Mouse (Mus musculus) hindbrain, embryonic 16.5 days (tissue): ENCODE measurements around the gene Actg2. TPM values are rescaled to one million over a fixed set of nuclear protein-coding genes. Genes with fewer than 3 reads are reported as not detected.

ENCODE experiments used
- ATAC-seq: fragments of 200-750 bp; cut with Nextera tagmentation; 2 replicates; pipeline ENCODE4 v1.8.0; 2017; ENCODE audit warnings: moderate TSS enrichment, moderate library complexity
- H3K27ac ChIP-seq: fragments of 300-500 bp; sonication (generic); 2 replicates; pipeline ENCODE4 v1.5.1; 2014; ENCODE audit warnings: low read depth, mild to moderate bottlenecking, control low read depth, low read length, moderate library complexity
- H3K27me3 ChIP-seq: fragments of 300-500 bp; sonication (generic); replicated peaks from 2 replicates; pipeline ENCODE4 v1.6.1; 2014; ENCODE audit warnings: low read length; ENCODE audit not compliant: control insufficient read depth, insufficient read depth
- H3K36me3 ChIP-seq: fragments of 300-500 bp; sonication (generic); 2 replicates; pipeline ENCODE4 v1.6.1; 2014; ENCODE audit warnings: mild to moderate bottlenecking, low read length, moderate library complexity, mixed read lengths; ENCODE audit not compliant: control insufficient read depth, insufficient read depth
- H3K4me1 ChIP-seq: fragments of 300-500 bp; sonication (generic); 2 replicates; pipeline ENCODE4 v1.6.1; 2014; ENCODE audit warnings: low read depth, low read length; ENCODE audit not compliant: control insufficient read depth, insufficient read depth
- H3K4me2 ChIP-seq: fragments of 300-500 bp; sonication (generic); 2 replicates; pipeline ENCODE4 v1.6.1; 2014; ENCODE audit warnings: mild to moderate bottlenecking, low read length, control low read depth, moderate library complexity
- H3K4me3 ChIP-seq: fragments of 300-500 bp; sonication (generic); 2 replicates; pipeline ENCODE4 v1.5.1; 2014; ENCODE audit warnings: mild to moderate bottlenecking, low read length, control low read depth, moderate library complexity
- H3K9ac ChIP-seq: fragments of 300-500 bp; sonication (generic); 2 replicates; pipeline ENCODE4 v1.6.1; 2014; ENCODE audit warnings: low read depth, mild to moderate bottlenecking, control low read depth, low read length, moderate library complexity
- H3K9me3 ChIP-seq: fragments of 300-500 bp; sonication (generic); 2 replicates; pipeline ENCODE4 v1.6.1; 2014; ENCODE audit warnings: mild to moderate bottlenecking, low read length, moderate library complexity; ENCODE audit not compliant: control insufficient read depth
- WGBS: fragments of 180-500 bp; shearing (Covaris S2); extraction: QIAGEN DNeasy Blood & Tissue Kit; methylation state at CpG from one replicate; pipeline ENCODE4 v1.1.7; 2014; 5-methylcytosine and 5-hydroxymethylcytosine counted together
- polyA plus RNA-seq: library from polyadenylated mRNA; unstranded; fragments of >200 nt; fragmentation: Nextera tagmentation; extraction: Ambion mirVana; gene quantifications from 2 replicates; pipeline ENCODE4 v1.2.1, GENCODE M21; 2015

Actg2 gene
- polyA plus RNA-seq, 1 experiment from 2014 or later, result 3.4 TPM

GRCm38 (mm10) chr6:83478628-83479027, 57.4 kb downstream of the Actg2 start:
- Histone ChIP-seq H3K9me3 (no peaks in the 10 kb centered on the region), H3K36me3 (peaks cover 14% of the 10 kb centered on the region), H3K4me2 (no peak overlapping the region), H3K4me1 (no peaks in the 10 kb centered on the region), H3K4me3 (no peak overlapping the region), H3K27me3 (no peaks in the 10 kb centered on the region), H3K27ac (no peak overlapping the region), H3K9ac (no peak overlapping the region)
- WGBS, result 95% methylated on average over 7 of the region's 7 CpGs
- no peak for ATAC-seq

GRCm38 (mm10) chr6:83478217-83478616, 57.8 kb downstream of the Actg2 start:
- no peak for ATAC-seq
- Histone ChIP-seq H3K4me1 (no peaks in the 10 kb centered on the region), H3K4me2 (no peak overlapping the region), H3K4me3 (no peak overlapping the region), H3K27ac (no peak overlapping the region), H3K9ac (no peak overlapping the region), H3K36me3 (peaks cover 13% of the 10 kb centered on the region), H3K9me3 (no peaks in the 10 kb centered on the region), H3K27me3 (no peaks in the 10 kb centered on the region)
- 67% methylated on average over 4 of the region's 4 CpGs for WGBS

GRCm38 (mm10) chr6:83475431-83475830, 60.6 kb downstream of the Actg2 start:
- H3K27me3 ChIP-seq, result no peaks in the 10 kb centered on the region
- 75% methylated on average over 7 of the region's 7 CpGs for WGBS
- H3K9ac ChIP-seq, result no peak overlapping the region
- H3K4me3 ChIP-seq, result no peak overlapping the region
- H3K9me3 ChIP-seq, result no peaks in the 10 kb centered on the region
- H3K4me2 ChIP-seq, result no peak overlapping the region
- no peaks in the 10 kb centered on the region for H3K4me1 ChIP-seq
- H3K27ac ChIP-seq, result no peak overlapping the region
- peaks cover 8% of the 10 kb centered on the region; the same call in 1 of the 2 replicates for H3K36me3 ChIP-seq
- no peak for ATAC-seq

GRCm38 (mm10) chr6:83473240-83473639, 62.8 kb downstream of the Actg2 start:
- no peaks in the 10 kb centered on the region for H3K27me3 ChIP-seq
- no peak overlapping the region for H3K4me3 ChIP-seq
- WGBS, result 83% methylated on average over 9 of the region's 9 CpGs
- no peaks in the 10 kb centered on the region for H3K9me3 ChIP-seq
- H3K9ac ChIP-seq, result no peak overlapping the region
- H3K4me2 ChIP-seq, result no peak overlapping the region
- no peak overlapping the region for H3K27ac ChIP-seq
- H3K4me1 ChIP-seq, result no peaks in the 10 kb centered on the region
- no peak for ATAC-seq
- no peaks in the 10 kb centered on the region for H3K36me3 ChIP-seq

GRCm38 (mm10) chr6:83471739-83472138, 64.3 kb downstream of the Actg2 start:
- Histone ChIP-seq H3K27me3 (no peaks in the 10 kb centered on the region), H3K9me3 (no peaks in the 10 kb centered on the region), H3K9ac (no peak overlapping the region), H3K4me1 (no peaks in the 10 kb centered on the region), H3K27ac (no peak overlapping the region), H3K36me3 (no peaks in the 10 kb centered on the region), H3K4me3 (no peak overlapping the region), H3K4me2 (no peak overlapping the region)
- WGBS, result 88% methylated on average over 7 of the region's 7 CpGs
- ATAC-seq, result no peak

- Histone ChIP-seq H3K9ac (no peak overlapping the region), H3K27me3 (no peaks in the 10 kb centered on the region), H3K4me1 (no peaks in the 10 kb centered on the region), H3K36me3 (no peaks in the 10 kb centered on the region), H3K4me2 (no peak overlapping the region), H3K4me3 (no peak overlapping the region), H3K9me3 (no peaks in the 10 kb centered on the region), H3K27ac (no peak overlapping the region)
- no peak for ATAC-seq
These were observed 72.1 kb downstream of the Actg2 start for GRCm38 (mm10) chr6:83464011-83464410.

Other genes with a start within 250 kb of the Actg2 start
- gene Mthfd2, start 210.4 kb downstream of the Actg2 start, polyA plus RNA-seq, result 33.4 and 34.3 TPM in 2 replicates
- gene Mob1a, start 210.2 kb downstream of the Actg2 start, polyA plus RNA-seq, result 19.4 and 23.9 TPM in 2 replicates
- 55.8 and 64.3 TPM in 2 replicates for gene Bola3, start 187.1 kb downstream of the Actg2 start, polyA plus RNA-seq
- gene Tet3, start 77.2 kb downstream of the Actg2 start, polyA plus RNA-seq, result 51.4 and 62.2 TPM in 2 replicates
- 68.0 and 69.6 TPM in 2 replicates for gene Dguok, start 29.3 kb downstream of the Actg2 start, polyA plus RNA-seq
- 61.3 and 62.8 TPM in 2 replicates for gene Stambp, start 36.5 kb upstream of the Actg2 start, polyA plus RNA-seq
- not detected in 2 replicates for gene Clec4f, start 119.9 kb upstream of the Actg2 start, polyA plus RNA-seq
- gene Cd207, start 141.6 kb upstream of the Actg2 start, polyA plus RNA-seq, result not detected in 2 replicates
- not detected in 2 replicates for gene Vax2, start 175.0 kb upstream of the Actg2 start, polyA plus RNA-seq
- 0.14 TPM in 1 of 2 replicates, not detected in the other for gene Atp6v1b1, start 206.7 kb upstream of the Actg2 start, polyA plus RNA-seq
- gene Ankrd53, start 226.4 kb upstream of the Actg2 start, polyA plus RNA-seq, result 0.30 TPM in 1 of 2 replicates, not detected in the other
- 63.1 and 70.0 TPM in 2 replicates for gene Tex261, start 239.5 kb upstream of the Actg2 start, polyA plus RNA-seq